Mouse (Mus musculus): ENCODE data around the gene Zmiz1.

Gene Zmiz1

DNA sequence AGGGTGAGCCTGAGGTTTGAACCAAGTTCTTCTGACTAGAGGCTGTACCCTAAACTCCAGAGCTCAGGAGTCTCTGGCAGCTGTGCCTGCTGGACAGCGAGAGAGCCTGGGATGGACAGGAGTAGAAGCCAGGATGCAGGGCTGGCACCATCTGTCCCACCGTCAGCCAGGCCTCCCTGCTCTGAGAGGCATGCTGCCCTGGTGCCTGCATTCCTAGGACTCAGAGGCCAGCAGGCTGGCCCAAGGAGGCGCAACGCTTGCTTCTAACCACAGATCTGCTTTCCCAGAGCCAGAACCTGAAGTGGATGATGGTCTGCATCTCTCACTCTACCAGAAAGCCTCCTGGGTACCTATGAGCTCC lies 76.6 kb downstream of the Zmiz1 start:
- DNase-seq (ENCODE audit: low read depth, low spot score): no peak

DNA sequence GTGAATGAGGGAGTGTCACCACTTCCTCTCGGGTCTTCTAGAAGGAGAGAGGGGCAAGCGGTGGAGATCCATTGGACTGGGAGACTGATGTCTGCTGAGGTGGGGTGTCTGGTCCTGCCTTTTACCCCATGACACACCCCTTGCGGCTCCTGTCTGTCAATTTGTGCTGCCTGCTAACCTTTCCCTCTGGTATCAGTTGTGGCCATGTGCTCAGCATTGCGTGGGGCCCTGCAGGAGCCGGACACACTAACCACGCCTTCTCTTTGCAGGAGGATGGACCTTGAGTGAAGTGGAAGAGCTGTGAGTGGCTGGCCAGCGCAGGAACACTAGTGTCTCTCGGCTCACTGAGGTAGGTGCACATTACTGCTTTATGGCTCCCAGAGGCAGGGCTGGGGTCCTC lies 77.5 kb downstream of the Zmiz1 start:
- DNase-seq (ENCODE audit: low read depth, low spot score): no peak

DNA sequence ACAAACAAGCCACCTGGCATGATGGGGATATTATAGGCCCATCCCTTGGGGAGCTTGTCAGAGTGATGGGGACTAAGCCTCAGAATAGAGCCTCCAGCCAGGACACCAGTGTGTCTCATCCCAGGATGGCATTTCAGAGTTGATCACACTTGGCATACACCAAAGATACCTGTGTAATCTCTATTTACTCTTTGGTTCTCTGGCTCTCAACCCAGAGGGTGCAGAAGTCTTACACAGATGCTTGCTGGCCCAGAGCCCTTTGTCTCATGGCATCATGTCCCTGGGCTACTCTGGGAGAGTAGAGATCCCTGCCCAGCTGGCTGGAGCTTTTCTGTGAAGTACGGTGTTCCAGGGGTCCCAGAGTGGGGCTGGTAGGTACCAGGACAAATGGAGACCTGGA lies 78.4 kb downstream of the Zmiz1 start:
- no peak for DNase-seq (ENCODE audit: low read depth, low spot score)

DNA sequence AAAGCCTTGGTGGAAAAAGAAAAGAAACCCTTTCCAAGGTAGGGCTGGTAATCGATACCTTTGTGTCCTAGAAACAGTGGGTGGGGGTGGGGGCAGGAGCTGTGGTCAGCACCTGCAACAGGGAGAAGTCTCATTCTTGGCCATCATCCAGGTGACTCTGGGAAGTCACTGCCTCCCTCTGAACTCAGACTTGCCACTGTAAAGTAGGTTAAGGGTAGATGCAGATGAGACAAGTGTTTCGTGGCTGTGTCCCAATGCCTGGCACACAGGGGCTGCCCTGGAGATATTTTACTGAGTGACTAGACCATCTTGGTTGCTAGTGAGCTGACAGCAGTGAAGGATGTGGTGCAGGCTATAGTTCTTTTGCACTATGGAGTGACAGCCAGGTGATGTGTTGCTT lies 79.5 kb downstream of the Zmiz1 start:
- DNase-seq (ENCODE audit: low read depth, low spot score): no peak

DNA sequence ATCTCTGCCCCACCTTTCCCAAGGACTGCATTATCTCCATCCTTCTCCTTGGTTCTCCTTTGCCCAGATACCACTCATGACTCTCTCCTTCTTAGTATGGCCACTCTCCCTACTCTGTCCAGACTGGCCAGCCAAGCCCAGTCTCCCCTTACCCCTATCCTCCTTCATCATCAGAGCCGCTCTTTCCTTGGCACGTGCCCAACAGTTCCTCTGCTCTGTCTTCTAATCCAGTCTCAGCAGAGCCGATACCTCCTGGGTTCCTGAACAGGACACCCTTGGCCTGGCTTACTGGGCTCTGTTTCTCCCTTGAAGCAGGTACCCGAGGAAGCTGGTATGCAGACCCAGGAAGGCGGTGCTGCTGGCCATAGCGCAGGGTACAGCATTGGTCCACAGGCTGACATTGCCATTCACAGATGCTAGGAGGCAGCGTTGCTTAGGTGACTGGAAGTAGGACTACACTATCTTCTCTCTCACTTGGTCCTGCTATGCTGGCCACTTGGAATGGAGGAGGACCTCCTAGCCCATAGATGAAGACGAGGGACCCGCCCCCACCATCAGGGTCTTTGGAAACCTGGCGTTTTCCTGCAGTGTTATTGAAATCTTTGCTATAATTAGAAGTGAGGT lies 80.6 kb downstream of the Zmiz1 start:
- no peak for DNase-seq (ENCODE audit: low read depth, low spot score)

DNA sequence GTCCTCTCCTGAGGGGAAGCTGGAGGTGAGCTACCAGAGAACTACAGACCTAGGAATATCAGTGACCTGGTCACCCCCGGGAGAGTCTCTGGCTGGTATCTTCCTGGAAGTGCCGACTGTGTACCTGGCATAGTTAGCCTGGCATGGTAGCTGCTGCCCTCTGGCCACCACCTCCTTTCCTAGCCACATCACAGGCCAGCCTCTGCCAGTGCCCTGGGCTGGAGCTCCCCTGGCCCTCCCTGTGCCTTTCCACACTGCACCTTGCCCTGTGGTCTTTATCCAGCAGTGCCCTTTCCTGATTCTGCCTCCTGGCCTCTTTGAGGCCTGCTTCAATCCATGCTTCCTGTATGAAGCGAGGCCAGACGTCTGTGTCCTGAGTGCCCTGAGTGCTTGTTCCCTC lies 81.2 kb downstream of the Zmiz1 start:
- no peak for DNase-seq (ENCODE audit: low read depth, low spot score)

DNA sequence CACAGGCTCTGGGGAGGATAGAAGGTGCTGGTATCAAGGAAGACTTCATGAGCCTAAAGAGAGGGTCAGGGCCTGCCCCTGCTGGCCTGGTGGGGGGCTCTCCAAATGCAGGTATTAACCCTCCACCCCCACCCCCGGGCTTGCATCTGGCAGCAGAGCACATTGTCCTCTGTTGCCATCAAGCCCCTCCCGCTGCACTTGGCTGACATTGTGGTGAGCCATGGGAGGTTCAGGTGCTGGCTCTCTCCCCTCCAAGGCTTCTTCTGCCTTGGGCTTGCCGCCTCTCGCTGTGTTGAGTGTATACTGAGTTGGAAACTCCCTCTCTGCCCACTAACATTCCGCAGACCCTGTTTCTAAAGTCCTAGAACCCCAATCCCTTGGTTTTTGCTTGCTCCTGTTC lies 82.2 kb downstream of the Zmiz1 start:
- DNase-seq (ENCODE audit: low read depth, low spot score): no peak

DNA sequence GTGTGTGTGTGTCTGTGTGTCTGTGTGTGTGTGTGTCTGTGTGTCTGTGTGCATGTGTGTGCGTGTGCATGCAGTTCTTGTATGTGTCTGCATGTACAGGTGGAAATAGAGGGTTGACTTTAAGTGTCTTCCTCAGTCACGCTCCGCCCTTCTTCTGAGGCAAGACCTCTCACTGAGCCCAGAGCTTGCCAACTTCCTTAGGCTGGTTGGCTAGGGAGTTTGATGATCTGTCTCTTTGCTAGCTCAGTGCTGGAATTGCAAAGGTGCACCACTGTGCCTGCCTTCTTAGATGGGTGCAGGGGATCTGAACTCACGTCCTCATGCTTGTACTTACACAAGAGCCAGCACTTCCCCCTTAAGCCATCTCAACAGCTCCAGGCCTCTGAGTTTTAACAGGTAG lies 84.1 kb downstream of the Zmiz1 start:
- no peak for DNase-seq (ENCODE audit: low read depth, low spot score)

DNA sequence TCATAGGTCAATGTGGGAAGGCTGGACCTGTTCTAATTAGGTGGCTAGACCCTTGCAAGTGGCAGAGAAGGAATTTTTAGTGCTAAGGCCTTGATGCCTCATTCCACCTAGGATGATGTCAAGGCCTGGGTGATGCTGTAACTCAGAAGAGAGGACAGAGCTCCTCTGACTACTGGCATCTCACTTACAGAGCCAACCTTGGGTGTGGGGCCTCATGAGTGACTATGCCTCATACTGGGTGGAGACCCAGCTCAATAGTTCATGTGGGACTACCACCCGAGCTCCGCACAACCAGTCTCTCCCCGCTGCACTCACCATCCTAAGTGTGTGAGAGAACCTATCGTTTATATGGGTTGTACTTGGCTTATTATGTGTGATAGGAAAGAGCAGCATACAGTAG lies 84.9 kb downstream of the Zmiz1 start:
- DNase-seq (ENCODE audit: low read depth, low spot score): no peak

DNA sequence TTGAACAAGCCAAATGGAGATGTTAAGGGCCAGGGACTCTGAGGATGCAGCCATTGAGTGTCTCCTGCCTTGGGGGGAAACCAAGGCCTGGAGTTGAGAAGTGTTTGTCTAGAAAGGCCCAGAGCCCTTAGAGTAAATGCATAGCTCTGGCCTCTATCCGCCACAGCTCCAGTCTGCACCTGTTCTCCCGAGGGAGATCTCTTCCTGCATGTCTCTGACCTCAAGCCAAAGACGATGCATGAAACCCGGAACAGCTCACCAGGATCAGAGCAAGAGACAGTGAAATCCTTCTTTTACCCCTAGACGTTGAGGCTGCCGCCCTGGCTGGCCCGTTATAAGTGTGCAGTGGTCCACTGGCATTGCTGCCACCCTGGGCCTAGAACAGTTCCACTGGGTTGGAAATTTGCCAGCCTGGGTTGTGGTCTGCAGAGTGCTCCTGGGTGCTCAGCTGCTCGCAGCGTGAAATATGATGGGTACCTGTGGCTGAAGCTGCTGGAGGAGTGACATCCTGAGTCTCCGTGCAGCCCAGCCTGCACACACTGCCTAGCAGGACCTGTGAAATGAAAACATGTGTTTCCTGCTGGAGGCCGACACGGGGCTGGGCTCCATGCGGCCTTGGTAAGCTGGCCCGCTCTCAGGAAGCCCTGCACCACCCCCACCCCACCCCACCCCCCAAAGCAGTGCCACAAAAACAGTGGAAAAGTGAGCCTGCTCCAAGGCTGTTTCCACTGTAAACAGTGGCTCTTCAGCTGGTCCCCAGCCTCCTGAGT lies 88.1 kb downstream of the Zmiz1 start:
- DNase-seq (ENCODE audit: low read depth, low spot score): no peak

DNA sequence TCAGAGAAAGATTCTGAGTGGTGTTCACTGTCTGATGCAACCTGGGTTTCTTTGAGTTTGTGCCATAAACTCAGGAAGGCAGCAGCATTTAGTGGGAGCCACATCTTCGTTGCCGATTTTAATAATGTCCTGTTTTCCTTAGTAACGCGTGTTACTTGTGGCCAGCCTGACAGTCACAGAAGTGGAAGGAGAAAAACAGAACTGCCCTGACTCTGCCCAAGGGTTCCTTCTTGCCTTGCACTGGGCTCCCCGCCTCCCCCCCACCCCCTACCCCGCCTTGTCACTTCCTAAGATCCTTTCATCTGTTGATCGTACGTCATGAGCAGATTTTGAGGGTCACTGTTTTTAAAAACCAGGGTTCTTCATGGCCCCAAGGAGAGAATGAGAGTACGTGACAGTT lies 88.9 kb downstream of the Zmiz1 start:
- no peak for DNase-seq (ENCODE audit: low read depth, low spot score)

DNA sequence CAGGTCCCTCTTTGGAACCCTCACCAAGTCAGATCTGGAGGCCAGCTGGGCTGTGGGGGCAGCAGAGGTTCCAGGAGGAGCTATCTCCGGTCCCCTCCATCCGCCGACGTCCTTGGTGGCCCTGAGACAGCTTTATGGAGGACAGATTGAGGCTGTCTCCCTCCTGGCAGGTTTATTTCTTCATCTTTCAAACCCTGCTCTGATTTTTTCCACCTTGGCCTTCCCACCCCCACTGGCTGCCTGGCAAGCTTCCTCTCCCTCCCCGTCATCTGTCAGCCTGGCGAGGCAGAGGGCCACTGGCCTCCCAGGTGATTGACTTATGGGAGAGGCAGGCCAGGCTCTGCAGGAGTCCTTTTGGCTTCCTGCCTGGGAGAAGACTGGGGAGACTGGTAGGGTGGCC lies 89.7 kb downstream of the Zmiz1 start:
- no peak for DNase-seq (ENCODE audit: low read depth, low spot score)

DNA sequence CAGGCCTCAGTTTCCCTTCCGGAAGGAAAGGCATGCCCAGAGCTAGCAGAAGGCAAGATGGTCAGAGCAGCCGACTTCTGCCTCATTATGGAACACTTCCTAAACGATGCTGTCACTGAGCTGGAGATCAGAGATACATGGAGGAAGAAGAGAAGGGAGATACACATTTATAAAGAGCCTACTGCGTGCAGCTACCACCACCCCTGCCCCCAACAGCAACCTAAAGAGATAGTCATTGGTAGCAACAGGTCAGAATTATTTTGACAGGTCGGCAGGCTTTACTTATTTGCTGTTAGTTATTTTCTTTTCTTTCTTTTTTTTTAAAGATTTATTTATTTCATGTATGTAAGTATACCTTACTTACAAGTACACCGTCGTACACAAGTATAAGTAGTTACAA lies 90.1 kb downstream of the Zmiz1 start:
- DNase-seq (ENCODE audit: low read depth, low spot score): no peak

DNA sequence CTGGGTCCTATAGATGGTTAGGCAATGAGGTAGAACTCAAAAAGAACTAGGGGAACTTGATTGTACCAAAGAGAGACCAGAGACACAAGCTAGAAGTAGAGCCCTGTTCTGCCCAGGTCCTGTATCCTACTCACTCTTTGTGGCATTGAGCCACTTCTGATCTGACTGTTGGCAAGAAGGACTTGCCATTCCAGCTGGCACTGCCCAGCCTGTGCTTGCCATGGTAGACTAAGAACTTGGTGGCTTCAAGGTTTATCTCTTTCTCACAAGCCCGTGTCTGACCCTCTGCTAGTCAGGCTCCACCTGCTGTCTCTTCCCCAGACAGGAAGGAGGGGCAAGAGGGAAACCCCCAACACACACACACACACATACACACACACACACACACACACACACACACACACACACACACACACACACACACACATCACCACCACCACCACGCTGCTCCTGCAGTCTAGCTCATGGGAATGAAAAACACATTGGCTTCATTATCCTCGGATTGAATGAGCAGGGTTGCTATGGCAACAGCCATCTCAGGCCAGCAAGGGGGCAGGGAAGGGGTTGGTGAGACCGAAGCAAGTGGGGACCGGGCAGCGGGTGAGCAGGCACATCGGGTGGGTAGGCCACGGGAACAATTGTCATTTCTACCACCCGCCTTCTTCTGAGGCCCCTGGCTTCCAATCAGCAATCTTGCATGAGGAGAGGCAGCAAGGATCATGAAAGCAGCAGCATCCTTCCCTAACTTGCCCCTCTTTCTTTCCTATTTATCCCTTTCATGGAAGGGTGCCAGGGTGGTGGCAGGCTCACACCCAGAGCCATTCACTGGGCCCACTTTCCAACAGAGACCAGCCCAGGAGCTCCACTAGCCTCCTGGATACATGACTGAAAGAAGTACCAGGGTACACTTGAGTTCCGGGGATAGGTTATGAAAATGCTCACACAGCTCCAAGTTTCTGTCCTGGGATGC lies 91.2 kb downstream of the Zmiz1 start:
- no peak for DNase-seq (ENCODE audit: low read depth, low spot score)

DNA sequence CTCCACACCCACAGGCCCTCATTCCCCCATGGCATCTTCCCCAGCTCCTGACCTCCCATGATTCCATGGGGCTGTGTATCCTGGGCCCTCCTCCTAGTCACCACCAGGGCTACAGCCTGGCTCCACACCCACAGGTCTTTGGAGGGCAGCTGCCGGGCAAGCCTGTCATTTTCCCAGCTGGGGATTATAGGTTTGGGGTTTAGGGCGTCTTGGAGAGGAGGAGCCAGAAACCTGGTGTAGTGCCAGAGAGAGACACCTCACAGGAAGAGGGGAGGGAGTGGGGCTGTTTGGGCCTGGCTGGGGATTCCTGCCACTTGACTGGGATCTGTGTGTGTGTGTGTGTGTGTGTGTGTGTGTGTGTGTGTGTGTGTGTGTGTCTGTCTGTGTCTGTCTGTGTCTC lies 92.7 kb downstream of the Zmiz1 start:
- no peak for DNase-seq (ENCODE audit: low read depth, low spot score)

DNA sequence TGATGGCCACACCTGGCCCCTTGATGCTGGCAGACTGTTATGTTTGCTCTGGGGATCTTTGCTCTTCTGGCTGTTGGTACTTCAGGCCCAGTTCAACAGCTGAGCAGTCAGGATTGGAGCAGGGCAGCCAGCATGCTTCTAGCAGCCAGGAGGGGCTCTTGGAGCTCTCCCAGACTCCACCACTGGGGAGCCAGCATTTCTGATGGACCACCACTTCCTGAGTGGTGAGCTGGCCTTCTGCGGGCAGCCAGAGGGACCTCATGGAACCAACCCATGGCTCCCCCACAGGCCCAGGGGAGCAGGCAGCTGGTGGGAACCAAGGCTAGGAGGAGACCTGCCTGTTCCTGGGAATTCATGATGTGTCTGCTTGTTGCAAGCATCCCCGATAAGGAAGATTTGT lies 94.4 kb downstream of the Zmiz1 start:
- no peak for DNase-seq (ENCODE audit: low read depth, low spot score)

DNA sequence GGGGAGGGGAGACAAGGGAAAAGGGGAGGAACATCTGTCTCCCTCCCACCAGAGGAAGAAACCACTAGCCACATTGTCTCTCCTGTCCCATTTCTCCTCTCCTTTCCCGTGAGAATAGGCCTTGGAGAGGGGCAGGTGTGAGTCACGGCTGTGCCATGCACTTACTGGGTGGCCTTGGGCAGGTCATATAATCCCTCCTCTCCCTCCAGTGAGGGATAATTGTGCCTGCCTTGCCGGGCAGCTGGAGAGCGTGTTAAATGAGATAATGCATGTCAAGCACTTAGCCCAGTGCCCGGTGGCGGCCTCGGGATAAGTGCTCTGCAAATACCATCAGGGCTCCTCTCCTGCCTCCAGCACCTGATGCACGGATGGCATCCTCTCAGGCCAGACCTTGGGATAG lies 95.8 kb downstream of the Zmiz1 start:
- DNase-seq (ENCODE audit: low read depth, low spot score): no peak

DNA sequence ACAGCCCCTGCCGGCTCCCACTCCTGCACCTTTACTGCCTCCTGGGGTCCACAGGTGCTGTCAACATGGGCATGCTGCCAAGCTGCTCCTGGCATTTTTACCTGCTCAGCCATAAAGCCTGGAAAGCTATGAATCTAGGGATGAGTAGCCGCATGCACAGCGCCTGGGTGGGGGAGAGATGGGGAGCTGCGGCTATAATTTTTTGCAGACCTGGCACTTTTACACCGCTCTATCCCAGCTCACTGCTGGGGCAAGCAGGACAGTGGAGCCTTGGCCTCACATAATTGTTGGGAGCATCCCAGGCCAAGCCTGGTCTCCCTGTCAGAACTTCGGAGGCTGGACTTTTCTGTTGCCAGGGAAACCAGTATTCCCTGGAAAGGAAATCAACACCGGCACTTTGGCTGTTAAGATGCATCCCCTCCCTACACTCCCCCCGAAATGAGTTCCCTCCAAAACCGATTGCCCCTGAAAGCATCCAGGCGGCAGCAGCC lies 96.4 kb downstream of the Zmiz1 start:
- no peak for DNase-seq (ENCODE audit: low read depth, low spot score)

DNA sequence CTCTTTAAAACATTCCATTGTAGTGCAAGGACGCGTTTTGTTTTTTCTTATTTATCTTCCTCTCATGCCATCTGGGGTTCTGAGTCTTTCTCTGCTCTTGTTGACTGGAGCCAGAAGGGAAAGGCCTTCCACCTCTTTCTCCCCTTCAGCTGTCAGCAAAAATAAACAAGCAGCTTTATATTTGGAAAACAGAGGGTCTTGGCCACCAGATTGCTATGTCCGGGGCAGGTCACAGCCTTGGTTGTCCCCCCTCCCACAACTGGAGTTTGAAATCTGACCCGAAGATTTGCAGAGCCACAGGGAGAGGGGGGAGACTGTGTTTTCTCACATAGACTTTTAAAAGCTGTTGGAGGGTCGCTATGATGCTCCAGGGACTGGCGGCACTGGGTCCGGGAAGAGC lies 96.9 kb downstream of the Zmiz1 start:
- no peak for DNase-seq (ENCODE audit: low read depth, low spot score)

DNA sequence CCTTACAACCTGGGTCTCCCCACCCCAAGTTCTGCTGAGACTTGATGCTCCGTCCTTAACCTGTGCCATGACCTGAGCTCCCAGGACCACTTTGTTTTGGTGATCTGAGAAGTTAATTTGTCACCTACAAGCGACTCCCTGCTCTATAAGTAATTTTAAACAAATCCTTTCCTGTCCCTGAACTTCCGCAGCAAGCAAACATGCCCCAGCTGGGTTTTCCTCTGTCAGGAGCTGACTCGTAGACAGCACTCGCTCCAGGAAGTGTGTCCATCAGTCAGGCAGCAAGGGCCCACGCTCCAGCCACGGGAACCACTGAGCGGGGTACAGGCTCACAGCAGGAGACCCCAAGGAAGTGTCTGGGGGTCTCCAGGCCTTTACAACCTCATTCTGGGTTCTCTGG lies 98.0 kb downstream of the Zmiz1 start:
- no peak for DNase-seq (ENCODE audit: low read depth, low spot score)

DNA sequence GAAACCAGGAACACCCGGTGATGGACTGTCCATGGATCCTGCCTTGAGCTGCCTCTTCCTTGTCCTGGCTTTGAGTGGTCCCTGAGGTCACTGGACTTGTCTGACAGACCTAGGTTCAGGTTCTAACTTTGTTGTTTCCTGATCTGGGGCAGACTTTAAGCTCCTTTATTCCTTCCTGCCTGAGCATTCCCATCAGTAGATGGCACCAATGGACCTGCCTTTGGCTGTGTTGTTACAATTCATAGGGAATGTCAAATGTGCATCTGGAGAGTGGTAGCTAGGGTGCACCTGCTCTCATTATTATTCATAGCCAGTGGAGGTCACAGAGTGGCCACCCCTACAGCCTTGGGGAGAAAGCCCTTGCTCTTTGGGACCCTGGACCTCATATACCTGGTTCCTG lies 99.5 kb downstream of the Zmiz1 start:
- DNase-seq (ENCODE audit: low read depth, low spot score): no peak

DNA sequence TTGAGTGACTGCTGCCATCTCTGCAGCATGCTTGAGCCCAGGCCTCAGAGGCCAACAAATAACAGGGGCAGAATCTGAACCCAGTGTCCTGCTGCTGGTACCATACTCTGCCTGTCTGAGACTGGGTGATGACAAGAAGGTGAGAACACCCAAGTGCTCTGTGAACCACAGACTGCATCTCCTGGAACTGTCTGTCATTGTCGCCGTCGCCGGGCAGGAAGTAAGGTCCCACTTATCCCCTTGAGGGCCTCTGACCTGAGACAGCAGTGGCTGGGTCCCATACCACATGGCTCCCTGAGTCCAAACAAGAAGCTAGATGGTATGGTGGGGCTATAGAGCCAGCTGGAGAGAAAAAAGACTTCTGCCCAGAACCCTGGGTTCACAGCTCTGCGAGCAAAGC lies 100.9 kb downstream of the Zmiz1 start:
- DNase-seq (ENCODE audit: low read depth, low spot score): no peak

DNA sequence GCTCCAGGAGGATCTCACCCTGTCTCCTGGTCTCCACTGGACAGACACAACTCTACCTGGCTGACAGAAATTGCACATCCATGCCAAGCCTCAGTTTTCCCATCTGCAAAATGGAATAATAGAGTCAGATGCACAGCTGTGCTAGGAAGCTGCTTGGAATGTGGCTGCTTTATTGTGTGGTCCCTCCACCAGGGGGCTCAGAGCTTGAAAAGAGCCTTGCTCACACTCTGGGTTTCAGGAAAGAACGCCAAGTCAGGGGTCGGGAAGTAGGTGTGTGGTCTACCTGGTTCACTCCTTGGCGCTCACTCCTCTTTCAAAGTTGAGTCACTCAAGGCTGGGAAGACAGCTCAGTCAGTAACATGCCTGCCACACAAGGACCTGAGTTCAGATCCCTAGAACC lies 101.9 kb downstream of the Zmiz1 start:
- no peak for DNase-seq (ENCODE audit: low read depth, low spot score)
